9 mouse cellular contexts compared by ENCODE assay signal in genomic region chr3:89314791-89315190, GRCm38 (mm10). TPM values are rescaled to one million over a fixed set of nuclear protein-coding genes. Genes with fewer than 3 reads are reported as not detected.
DNase-seq lines count a peak whose midpoint lies in the region; ATAC-seq and TF ChIP-seq lines count a peak whose summit lies in the region.
"Had no signal": no experiment of that assay in that cellular context is flagged by ENCODE, and none has a peak within 500 bp of the region (broad histone marks: within the 10 kb centered on the region; RNA-seq: fewer than 3 reads in every experiment).

No protein-coding gene starts in this region.

- WGBS in heart, embryonic 11.5 days (ENCODE audit: insufficient replicate concordance) = 42% methylated on average over 2 of the region's 2 CpGs
- 38% methylated on average over 2 of the region's 2 CpGs for WGBS in forebrain, postnatal 0 days

- H3K4me2 ChIP-seq in heart, embryonic 11.5 days = peak overlapping the region; percentile 72
- peak overlapping the region; percentile 40; the same call in 1 of the 2 replicates for H3K4me2 ChIP-seq in forebrain, postnatal 0 days (ENCODE audit: low read depth)

- TF ChIP-seq CTCF in E14TG2a.4 (conservative IDR thresholded peaks at IDR 0.05; ENCODE audit: low read length) = no peak
- no peak for TF ChIP-seq CTCF in forebrain, postnatal 0 days (IDR thresholded peaks at IDR 0.05; ENCODE audit: low read depth)

- peaks cover 24% of the 10 kb centered on the region for H3K4me1 ChIP-seq in heart, embryonic 11.5 days (ENCODE audit: control insufficient read depth, insufficient read depth, low read length)
- H3K4me1 ChIP-seq in E14TG2a.4 (replicated peaks; ENCODE audit: low read depth, low read length) = peaks cover 58% of the 10 kb centered on the region
- peaks cover 13% of the 10 kb centered on the region for H3K4me1 ChIP-seq in forebrain, postnatal 0 days (ENCODE audit: insufficient read depth)

- H3K27ac ChIP-seq in heart, embryonic 11.5 days (ENCODE audit: low read depth, low read length) = no peak overlapping the region
- H3K27ac ChIP-seq in forebrain, postnatal 0 days (ENCODE audit: low read depth, low read length) = no peak overlapping the region

- no peak for DNase-seq in heart, postnatal 4 days
- DNase-seq in forebrain, postnatal 0 days = no peak
- DNase-seq in lung, postnatal 14 days = peak; percentile 47
- no peak for DNase-seq in left cerebral cortex, postnatal 4 days
- no peak for DNase-seq in gastrocnemius, postnatal 25 days

- no peak overlapping the region for H3K4me3 ChIP-seq in heart, embryonic 11.5 days (ENCODE audit: low read depth, low read length)
- peak overlapping the region; percentile 75 for H3K4me3 ChIP-seq in E14TG2a.4 (replicated peaks; ENCODE audit: low read length)
- H3K4me3 ChIP-seq in forebrain, postnatal 0 days (ENCODE audit: low read depth, low read length) = no peak overlapping the region

- H3K36me3 ChIP-seq in heart, embryonic 11.5 days (ENCODE audit: control insufficient read depth, insufficient read depth, low read length) = no peaks in the 10 kb centered on the region
- H3K36me3 ChIP-seq in E14TG2a.4 (ENCODE audit: insufficient read depth, low read length) = no peaks in the 10 kb centered on the region
- H3K36me3 ChIP-seq in forebrain, postnatal 0 days (ENCODE audit: insufficient read depth) = peaks cover 22% of the 10 kb centered on the region

- no peaks in the 10 kb centered on the region for H3K9me3 ChIP-seq in heart, embryonic 11.5 days (replicated peaks; ENCODE audit: control insufficient read depth, low read length)
- no peaks in the 10 kb centered on the region for H3K9me3 ChIP-seq in E14TG2a.4 (ENCODE audit: low read length)
- no peaks in the 10 kb centered on the region for H3K9me3 ChIP-seq in forebrain, postnatal 0 days (ENCODE audit: low read length)

- H3K27me3 ChIP-seq in heart, embryonic 11.5 days (ENCODE audit: control insufficient read depth, insufficient read depth, low read length) = peaks cover 33% of the 10 kb centered on the region
- peaks cover 33% of the 10 kb centered on the region for H3K27me3 ChIP-seq in E14TG2a.4 (ENCODE audit: insufficient read depth, low read length)
- H3K27me3 ChIP-seq in forebrain, postnatal 0 days (ENCODE audit: insufficient read depth, low read length) = no peaks in the 10 kb centered on the region

- intact Hi-C loops in left cerebral cortex, postnatal 4 days (cut with DNase I) = no loop called here

- H3K9ac ChIP-seq in heart, embryonic 11.5 days (ENCODE audit: low read depth, low read length) = peak overlapping the region; percentile 66
- no peak overlapping the region; the same call in 1 of the 2 replicates for H3K9ac ChIP-seq in forebrain, postnatal 0 days

- no peak for ATAC-seq in heart, embryonic 11.5 days (replicated peaks; ENCODE audit: insufficient number of reproducible peaks, low FRiP score, low TSS enrichment)
- no peak for ATAC-seq in forebrain, postnatal 0 days
- ATAC-seq in inflammation-experienced regulatory T-cells, adult 6 months = no peak
- ATAC-seq: CD4-positive, CD25-positive, alpha-beta regulatory T cell, adult 4 months had no signal

RNA-seq across cellular contexts. Expression of gene Efna3, which starts 8.0 kb away (rescaled TPM):
- 1.9 TPM in 2 replicates for polyA plus RNA-seq in heart, embryonic 11.5 days (2014; fragmentation: Nextera tagmentation; extraction: Ambion mirVana)
- under 1 TPM in 1 of 2 experiments, not detected in 1; 0.26 TPM for total RNA-seq in heart, postnatal 4 days (2021)
- 76.7 and 80.7 TPM in 2 replicates for total RNA-seq in forebrain, postnatal 0 days (2014; rRNA removed)
- 68.9 and 73.8 TPM in 2 replicates for polyA plus RNA-seq in forebrain, postnatal 0 days (2015; fragmentation: Nextera tagmentation; extraction: Ambion mirVana)
- total RNA-seq in left cerebral cortex, postnatal 4 days (2021) = 10 to 100 TPM; 64.7 to 66.2 TPM
- not detected for polyA plus RNA-seq in inflammation-experienced regulatory T-cells, adult 6 months (2017; shearing (Covaris generic))
- not detected for total RNA-seq in gastrocnemius, postnatal 25 days (2021)
- polyA plus RNA-seq: CD4-positive, CD25-positive, alpha-beta regulatory T cell, adult 4 months had no signal

RNA-seq across cellular contexts. Expression of gene Efna4, which starts 23.0 kb away (rescaled TPM):
- 9.3 and 10.2 TPM in 2 replicates for polyA plus RNA-seq in heart, embryonic 11.5 days (2014; fragmentation: Nextera tagmentation; extraction: Ambion mirVana)
- 1 to 10 TPM; 3.1 to 3.7 TPM for total RNA-seq in heart, postnatal 4 days (2021)
- total RNA-seq in forebrain, postnatal 0 days (2014; rRNA removed) = 8.4 and 11.1 TPM in 2 replicates
- 7.8 and 8.1 TPM in 2 replicates for polyA plus RNA-seq in forebrain, postnatal 0 days (2015; fragmentation: Nextera tagmentation; extraction: Ambion mirVana)
- total RNA-seq in left cerebral cortex, postnatal 4 days (2021) = 1 to 10 TPM; 5.7 to 7.4 TPM
- under 1 TPM in 2 of 3 experiments, not detected in 1; 0.49 to 0.59 TPM for polyA plus RNA-seq in inflammation-experienced regulatory T-cells, adult 6 months (2017; shearing (Covaris generic))
- under 1 TPM in 1 of 2 experiments, not detected in 1; 0.38 TPM for total RNA-seq in gastrocnemius, postnatal 25 days (2021)
- polyA plus RNA-seq: CD4-positive, CD25-positive, alpha-beta regulatory T cell, adult 4 months had no signal

RNA-seq across cellular contexts. Expression of gene Efna1, which starts 33.8 kb away (rescaled TPM):
- 29.9 and 33.0 TPM in 2 replicates for polyA plus RNA-seq in heart, embryonic 11.5 days (2014; fragmentation: Nextera tagmentation; extraction: Ambion mirVana)
- total RNA-seq in heart, postnatal 4 days (2021) = 10 to 100 TPM; 37.9 to 42.0 TPM
- 5.5 and 8.4 TPM in 2 replicates for total RNA-seq in forebrain, postnatal 0 days (2014; rRNA removed)
- polyA plus RNA-seq in forebrain, postnatal 0 days (2015; fragmentation: Nextera tagmentation; extraction: Ambion mirVana) = 10.8 and 11.1 TPM in 2 replicates
- total RNA-seq in left cerebral cortex, postnatal 4 days (2021) = 1 to 10 TPM; 5.0 to 6.4 TPM
- not detected for polyA plus RNA-seq in inflammation-experienced regulatory T-cells, adult 6 months (2017; shearing (Covaris generic))
- total RNA-seq in gastrocnemius, postnatal 25 days (2021) = 10 to 100 TPM; 10.2 to 12.8 TPM
- polyA plus RNA-seq: CD4-positive, CD25-positive, alpha-beta regulatory T cell, adult 4 months had no signal

RNA-seq across cellular contexts. Expression of gene Adam15, which starts 35.0 kb away (rescaled TPM):
- 23.3 and 25.9 TPM in 2 replicates for polyA plus RNA-seq in heart, embryonic 11.5 days (2014; fragmentation: Nextera tagmentation; extraction: Ambion mirVana)
- total RNA-seq in heart, postnatal 4 days (2021) = 10 to 100 TPM; 93.6 to 95.2 TPM
- total RNA-seq in forebrain, postnatal 0 days (2014; rRNA removed) = 47.9 and 53.3 TPM in 2 replicates
- polyA plus RNA-seq in forebrain, postnatal 0 days (2015; fragmentation: Nextera tagmentation; extraction: Ambion mirVana) = 50.1 and 56.4 TPM in 2 replicates
- total RNA-seq in left cerebral cortex, postnatal 4 days (2021) = 10 to 100 TPM; 84.1 to 91.0 TPM
- 10 to 100 TPM in 2 of 3 experiments, 1 to 10 TPM in 1; 6.8 to 11.1 (median 10.8) TPM for polyA plus RNA-seq in inflammation-experienced regulatory T-cells, adult 6 months (2017; shearing (Covaris generic))
- 10 to 100 TPM; 21.9 to 24.6 TPM for total RNA-seq in gastrocnemius, postnatal 25 days (2021)

RNA-seq across cellular contexts. Expression of gene Slc50a1, which starts 44.4 kb away (rescaled TPM):
- 37.5 and 40.9 TPM in 2 replicates for polyA plus RNA-seq in heart, embryonic 11.5 days (2014; fragmentation: Nextera tagmentation; extraction: Ambion mirVana)
- total RNA-seq in heart, postnatal 4 days (2021) = 10 to 100 TPM; 24.9 to 28.0 TPM
- 22.1 and 26.7 TPM in 2 replicates for total RNA-seq in forebrain, postnatal 0 days (2014; rRNA removed)
- polyA plus RNA-seq in forebrain, postnatal 0 days (2015; fragmentation: Nextera tagmentation; extraction: Ambion mirVana) = 34.8 and 36.8 TPM in 2 replicates
- total RNA-seq in left cerebral cortex, postnatal 4 days (2021) = 10 to 100 TPM; 17.3 to 21.3 TPM
- 100 to 1,000 TPM; 152 to 315 (median 248) TPM for polyA plus RNA-seq in inflammation-experienced regulatory T-cells, adult 6 months (2017; shearing (Covaris generic))
- 10 to 100 TPM in 1 of 2 experiments, 1 to 10 TPM in 1; 8.2 to 11.4 TPM for total RNA-seq in gastrocnemius, postnatal 25 days (2021)

Comparison
In these comparisons a context has a peak if more than half of its experiments do, and no peak if none do; other contexts are left out.
1. RNA of gene Efna3, which starts 8.0 kb away (total RNA-seq): 76.7 to 80.7 TPM in forebrain, postnatal 0 days and 64.7 to 66.2 TPM in left cerebral cortex, postnatal 4 days; 0.26 TPM in heart, postnatal 4 days and not detected in gastrocnemius, postnatal 25 days; every median in the first group is over 10 times any median in the second.